Mouse (Mus musculus) MEL-GATA-1-ER (cell line): ENCODE data around the gene Appl2.

Source experiments
- DNase-seq: peaks from one replicate; pipeline ENCODE4 v3.0.0-alpha.2; 2012; ENCODE audit warnings: low read depth; ENCODE audit errors: extremely low read depth

Gene Appl2

GRCm38 (mm10) chr10:83631775-83632174 is 16.8 kb downstream of the Appl2 start:
- DNase-seq: no peak

- DNase-seq: no peak
These were observed 17.6 kb downstream of the Appl2 start for GRCm38 (mm10) chr10:83630899-83631298.

GRCm38 (mm10) chr10:83629878-83630277 is 18.7 kb downstream of the Appl2 start:
- no peak for DNase-seq

GRCm38 (mm10) chr10:83629190-83629781 is 19.3 kb downstream of the Appl2 start:
- no peak for DNase-seq

DNA sequence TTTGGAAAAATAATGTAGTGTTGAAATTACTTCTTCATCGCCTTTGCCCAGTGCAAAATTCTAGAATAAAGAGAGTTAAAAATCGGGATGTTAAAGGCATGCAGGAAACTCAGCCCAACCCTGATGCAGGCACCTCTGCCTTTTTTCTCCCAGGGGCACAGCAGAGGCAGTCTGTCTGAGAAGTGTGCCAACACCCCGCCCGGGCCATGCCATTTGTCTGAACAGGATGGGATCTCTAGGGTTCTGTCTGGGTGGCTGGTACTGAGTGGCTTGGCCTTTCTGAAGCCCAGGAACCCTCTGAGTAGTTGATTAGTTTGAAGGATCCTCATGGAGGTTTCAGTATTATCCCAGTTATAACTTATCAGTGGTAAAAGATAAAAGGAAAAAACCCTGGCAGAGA is 20.3 kb downstream of the Appl2 start:
- DNase-seq: no peak

DNA sequence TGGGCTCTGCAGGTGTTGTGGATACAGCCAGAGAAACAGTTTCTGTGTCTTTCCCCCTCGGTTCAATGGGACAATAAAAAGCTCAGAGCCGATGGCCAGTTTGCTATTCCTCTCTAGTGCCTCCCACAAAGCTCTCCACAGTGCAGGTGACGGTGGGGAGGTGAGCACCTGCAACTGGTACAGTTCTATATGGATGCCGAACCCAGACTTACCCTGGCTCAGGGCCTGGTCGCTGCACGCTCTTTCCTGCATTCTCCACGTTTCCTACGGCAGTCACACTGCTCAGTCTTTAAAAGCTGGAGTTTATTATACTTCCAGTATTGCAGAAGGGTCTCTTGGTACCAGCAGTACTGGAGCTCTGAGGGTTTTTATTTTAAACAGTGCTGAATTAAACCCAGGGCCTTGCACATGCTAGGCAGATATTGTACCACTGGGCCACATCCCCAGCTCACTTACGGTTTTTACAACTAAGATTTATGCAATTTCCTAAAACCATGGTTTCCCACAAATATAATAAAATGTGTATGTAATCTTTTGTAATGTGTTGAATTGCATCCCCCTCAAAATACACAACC is 21.3 kb downstream of the Appl2 start:
- no peak for DNase-seq

DNA sequence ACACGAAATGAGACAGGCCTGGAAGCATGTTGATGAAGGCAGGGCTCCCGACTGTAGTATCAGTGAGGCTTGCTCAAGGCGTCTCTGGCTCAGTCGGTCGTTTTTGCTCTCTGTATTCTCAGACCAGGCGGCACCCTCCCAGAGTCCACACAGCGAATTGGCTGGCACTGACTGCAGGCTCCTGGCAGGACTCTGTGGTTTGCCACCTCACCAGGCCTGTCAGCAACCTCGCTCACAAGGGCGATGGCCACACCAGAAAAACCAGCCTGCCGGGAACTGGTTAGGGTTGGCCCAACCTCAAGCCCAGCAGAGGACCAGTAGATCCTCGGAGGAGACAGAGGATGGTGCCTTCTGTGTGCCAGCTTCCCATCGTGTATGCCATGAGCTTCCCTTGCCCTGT is 23.7 kb downstream of the Appl2 start:
- no peak for DNase-seq

- no peak for DNase-seq
These were observed 24.5 kb downstream of the Appl2 start for GRCm38 (mm10) chr10:83624065-83624464.

DNA sequence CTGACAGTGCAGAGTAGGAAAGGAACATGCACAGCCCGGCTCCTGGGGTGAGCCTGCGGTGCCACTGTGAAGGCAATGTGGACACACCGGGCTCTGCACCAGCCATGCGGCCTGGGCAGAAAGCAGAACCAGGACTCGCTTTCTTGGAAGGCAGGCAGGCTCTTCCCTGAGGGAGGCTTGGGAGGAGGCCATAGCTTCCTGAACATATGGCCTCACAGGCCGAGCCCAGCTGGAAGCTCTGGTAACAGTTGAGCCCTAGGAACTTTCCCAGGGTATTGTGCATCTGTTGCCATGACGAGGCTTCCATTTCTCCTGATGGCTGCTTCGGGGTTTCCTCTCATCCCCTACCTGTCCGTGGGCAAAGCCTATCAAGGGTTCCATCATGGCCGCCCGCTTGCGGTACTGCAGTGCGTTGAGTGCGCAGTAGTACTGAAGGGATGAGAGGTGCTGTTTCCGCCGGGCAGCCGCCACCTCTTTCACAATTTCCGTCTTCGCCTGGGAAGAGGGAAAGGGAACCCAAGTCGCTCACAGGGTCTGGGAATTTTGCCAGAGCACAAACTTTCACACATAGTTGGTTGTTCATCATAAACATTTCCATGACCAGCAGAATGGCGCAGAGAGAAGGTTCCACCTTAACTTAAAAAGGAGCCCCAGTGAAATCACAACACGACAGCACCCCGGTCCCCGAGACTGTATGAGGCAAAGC is 28.0 kb downstream of the Appl2 start:
- no peak for DNase-seq

DNA sequence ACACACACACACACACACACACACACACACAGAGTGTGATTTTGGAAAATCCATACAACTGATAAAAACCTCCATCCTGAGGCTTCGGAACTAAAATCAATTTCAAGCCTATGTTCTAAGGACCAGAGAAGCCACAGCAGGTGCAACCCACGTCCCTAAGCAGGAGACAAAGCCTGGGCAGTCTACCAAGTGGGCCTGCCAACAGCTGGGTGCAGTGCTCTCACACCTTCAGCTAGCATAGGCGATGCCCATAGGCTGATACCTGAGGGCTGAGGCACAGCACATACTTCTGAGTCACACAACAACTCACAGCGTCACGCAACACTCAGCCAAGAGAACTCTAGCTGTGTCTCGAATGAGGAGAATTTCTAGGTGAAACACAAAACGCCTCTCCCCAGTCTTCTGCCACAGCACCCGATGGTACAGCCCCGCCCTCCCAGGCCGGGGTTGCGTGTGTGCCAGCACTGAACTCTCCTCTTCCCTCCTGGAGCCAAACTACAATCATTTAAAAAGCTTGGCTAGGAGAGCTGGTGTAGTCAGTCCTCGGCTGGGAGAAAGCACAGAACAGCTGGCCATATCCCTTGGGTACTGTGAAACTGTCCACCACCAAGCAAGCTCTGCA is 29.6 kb downstream of the Appl2 start:
- DNase-seq: no peak

DNA sequence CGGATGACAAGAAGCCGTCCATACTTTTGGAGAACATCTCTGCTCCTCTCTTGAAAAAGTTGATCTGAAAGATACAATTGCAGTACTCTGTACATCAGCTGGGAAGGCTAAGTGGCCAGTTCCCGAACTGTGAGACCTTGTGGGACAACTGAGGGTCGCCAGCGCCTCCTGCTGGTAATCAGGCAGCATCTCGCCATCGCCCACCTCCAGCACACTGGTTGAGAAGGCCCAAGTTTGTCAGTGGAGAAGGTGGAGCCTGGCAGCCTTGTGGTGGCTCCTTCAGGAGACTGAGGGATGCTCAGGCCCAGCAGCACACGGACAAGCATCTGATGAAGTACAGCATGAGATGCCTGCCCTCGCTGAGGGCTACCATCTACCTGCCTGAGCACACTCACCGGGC is 31.2 kb downstream of the Appl2 start:
- DNase-seq: peak; percentile 21

DNA sequence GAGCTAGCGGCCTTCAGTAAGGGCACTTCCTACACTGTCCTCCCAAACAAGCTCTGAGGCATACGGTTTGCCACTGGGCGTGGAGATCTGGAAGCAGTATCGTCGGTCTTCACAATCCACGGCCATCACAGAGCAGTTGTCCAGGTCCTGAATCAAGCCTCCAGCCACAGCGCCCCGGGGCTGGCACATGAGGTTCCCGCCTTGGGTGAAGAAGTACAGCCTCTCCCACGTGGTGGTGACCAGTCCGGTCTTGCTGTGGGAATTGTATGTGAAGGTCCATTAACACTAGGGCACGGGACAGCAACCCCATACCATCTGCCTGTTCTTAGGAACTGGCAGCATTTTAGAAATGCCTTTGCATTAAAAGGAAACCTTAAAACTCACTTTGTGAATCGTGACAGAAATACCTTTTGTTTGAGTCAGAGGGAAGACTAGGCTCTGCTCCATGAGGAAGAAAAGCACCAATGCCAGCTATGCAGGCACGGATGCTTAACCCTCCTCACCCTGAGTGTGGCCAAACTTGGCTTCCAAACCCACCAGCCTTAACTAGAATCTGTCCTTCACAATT is 35.8 kb downstream of the Appl2 start:
- no peak for DNase-seq

- no peak for DNase-seq
These were observed 36.7 kb downstream of the Appl2 start for GRCm38 (mm10) chr10:83611863-83612262.

GRCm38 (mm10) chr10:83610518-83610917 is 38.0 kb downstream of the Appl2 start:
- no peak for DNase-seq

GRCm38 (mm10) chr10:83608596-83608995 is 39.9 kb downstream of the Appl2 start:
- no peak for DNase-seq

DNA sequence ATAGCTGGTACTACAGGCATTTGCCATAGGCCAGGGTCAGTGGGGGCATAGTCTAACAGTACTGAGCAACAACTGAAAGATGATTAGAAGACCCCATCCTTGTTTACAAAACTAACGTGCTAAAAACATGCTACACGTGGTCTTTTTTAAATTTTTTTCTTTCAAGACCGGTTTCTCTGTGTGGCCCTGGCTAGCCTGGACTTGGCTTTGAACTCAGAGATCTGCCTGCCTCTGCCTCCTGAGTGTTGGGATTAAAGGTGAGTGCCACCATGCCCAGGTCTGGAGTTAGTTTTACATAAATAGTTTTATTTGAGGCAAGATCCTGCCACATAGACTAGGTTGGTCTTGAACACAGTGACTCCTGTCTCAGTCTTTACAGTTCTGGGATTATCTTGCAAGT is 41.4 kb downstream of the Appl2 start:
- DNase-seq: no peak

- no peak for DNase-seq
These were observed 42.8 kb downstream of the Appl2 start for GRCm38 (mm10) chr10:83605637-83606183.

GRCm38 (mm10) chr10:83603956-83604564 is 44.5 kb downstream of the Appl2 start:
- no peak for DNase-seq

- DNase-seq: no peak
These were observed 47.9 kb downstream of the Appl2 start for GRCm38 (mm10) chr10:83600650-83601049.

DNA sequence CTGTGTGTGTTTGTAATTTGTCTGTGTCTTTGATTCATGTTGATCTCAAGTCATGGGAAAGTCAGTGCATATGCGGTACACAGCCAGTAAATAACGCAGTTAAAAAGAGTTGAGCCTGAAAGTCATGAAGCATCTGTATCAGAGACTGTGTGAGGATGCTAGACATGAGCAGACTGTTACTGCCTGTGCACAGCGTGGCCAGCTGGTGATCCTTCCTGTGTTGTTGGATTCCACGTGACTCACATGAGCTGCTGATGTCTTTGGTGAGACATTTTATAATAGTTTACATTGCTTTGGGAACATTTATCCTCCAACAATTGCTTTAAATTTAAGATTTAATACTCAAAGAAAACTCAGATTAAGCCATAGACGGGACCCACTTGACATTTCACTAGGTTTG is 54.0 kb downstream of the Appl2 start:
- no peak for DNase-seq

DNA sequence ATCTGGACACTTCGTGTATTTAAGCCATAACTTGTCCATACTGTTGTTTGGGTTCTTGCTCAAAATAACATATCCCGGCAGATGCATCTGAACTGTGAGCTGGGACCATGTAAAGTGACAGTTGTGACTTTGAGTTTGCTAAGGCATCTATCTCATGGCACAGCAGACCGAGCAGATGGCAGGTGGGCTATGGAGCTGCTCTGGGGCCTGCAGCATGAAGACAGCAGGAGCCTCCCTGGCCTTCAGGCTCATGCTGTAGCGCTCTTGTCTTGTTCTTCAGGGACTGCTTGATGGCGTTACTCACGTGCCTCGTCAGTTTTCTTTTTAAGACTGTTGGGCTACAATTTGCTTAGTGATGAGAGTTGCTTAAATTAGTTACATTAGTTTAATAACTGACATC is 55.9 kb downstream of the Appl2 start:
- DNase-seq: no peak
